Mouse (Mus musculus) erythroblast, embryonic 14.5 days (primary cell): Measurements from ENCODE around the gene Fam129b. TPM values are rescaled to one million over a fixed set of nuclear protein-coding genes. Genes with fewer than 3 reads are reported as not detected.

Source experiments
- H3K27me3 ChIP-seq: 2 replicates; pipeline ENCODE4 v1.6.1; 2012; ENCODE audit warnings: inconsistent platforms; ENCODE audit not compliant: control insufficient read depth
- H3K36me3 ChIP-seq: 2 replicates; pipeline ENCODE4 v1.6.1; 2012; ENCODE audit warnings: mild to moderate bottlenecking, inconsistent platforms; ENCODE audit not compliant: control insufficient read depth
- H3K4me1 ChIP-seq: 2 replicates; pipeline ENCODE4 v1.6.1; 2012; ENCODE audit warnings: inconsistent platforms; ENCODE audit not compliant: control insufficient read depth
- H3K4me3 ChIP-seq: replicated peaks from 2 replicates; pipeline ENCODE3; 2012; ENCODE audit warnings: moderate library complexity, mild to moderate bottlenecking, inconsistent platforms
- H3K9me3 ChIP-seq: 2 replicates; pipeline ENCODE4 v1.6.1; 2012; ENCODE audit warnings: low read length, inconsistent platforms, mixed read lengths; ENCODE audit not compliant: control insufficient read depth
- GATA1 ChIP-seq: IDR thresholded peaks from 2 replicates; pipeline ENCODE4 v1.6.1; 2012; ENCODE audit warnings: low read length, inconsistent platforms, mixed read lengths
- TAL1 ChIP-seq: IDR thresholded peaks from 3 replicates; pipeline ENCODE4 v1.6.1; 2012; ENCODE audit warnings: low read length, inconsistent platforms, mixed read lengths
- polyA plus RNA-seq: library from polyadenylated mRNA; stranded (reverse); fragments of >175 nt; gene quantifications from 2 replicates; pipeline ENCODE4 v1.2.3, GENCODE M21; 2012

Gene Fam129b
- polyA plus RNA-seq, 1 experiment, result 0.13 TPM

- Histone ChIP-seq H3K9me3 (no peaks in the 10 kb centered on the region), H3K36me3 (no peaks in the 10 kb centered on the region), H3K4me1 (peaks cover 2% of the 10 kb centered on the region), H3K27me3 (no peaks in the 10 kb centered on the region; the same call in 1 of the 2 replicates), H3K4me3 (no peak overlapping the region)
- no peak for TF ChIP-seq GATA1
- TF ChIP-seq TAL1, result no peak
Measured at GRCm38 (mm10) chr2:32859010-32859621, 16.8 kb upstream of the Fam129b start.

GRCm38 (mm10) chr2:32859622-32860012 lies 16.3 kb upstream of the Fam129b start:
- Histone ChIP-seq H3K4me3 (no peak overlapping the region), H3K27me3 (no peaks in the 10 kb centered on the region; the same call in 1 of the 2 replicates), H3K4me1 (peaks cover 2% of the 10 kb centered on the region), H3K9me3 (no peaks in the 10 kb centered on the region), H3K36me3 (no peaks in the 10 kb centered on the region)
- TF ChIP-seq GATA1, result no peak
- no peak for TF ChIP-seq TAL1

- no peak overlapping the region for H3K4me3 ChIP-seq
- no peaks in the 10 kb centered on the region; the same call in 1 of the 2 replicates for H3K27me3 ChIP-seq
- H3K9me3 ChIP-seq, result no peaks in the 10 kb centered on the region
- H3K36me3 ChIP-seq, result no peaks in the 10 kb centered on the region
- peaks cover 2% of the 10 kb centered on the region for H3K4me1 ChIP-seq
- TF ChIP-seq GATA1 (no peak), TAL1 (no peak)
Measured at GRCm38 (mm10) chr2:32860799-32861198, 15.1 kb upstream of the Fam129b start.

- Histone ChIP-seq H3K4me1 (no peaks in the 10 kb centered on the region), H3K4me3 (no peak overlapping the region), H3K36me3 (no peaks in the 10 kb centered on the region), H3K27me3 (no peaks in the 10 kb centered on the region; the same call in 1 of the 2 replicates), H3K9me3 (no peaks in the 10 kb centered on the region)
- no peak for TF ChIP-seq TAL1
- no peak for TF ChIP-seq GATA1
Measured at GRCm38 (mm10) chr2:32863317-32863716, 12.6 kb upstream of the Fam129b start.

GRCm38 (mm10) chr2:32864755-32865154 lies 11.2 kb upstream of the Fam129b start:
- H3K9me3 ChIP-seq, result no peaks in the 10 kb centered on the region
- no peaks in the 10 kb centered on the region; the same call in 1 of the 2 replicates for H3K27me3 ChIP-seq
- H3K4me1 ChIP-seq, result peaks cover 1% of the 10 kb centered on the region
- no peak overlapping the region for H3K4me3 ChIP-seq
- TF ChIP-seq GATA1 (no peak), TAL1 (no peak)
- no peaks in the 10 kb centered on the region for H3K36me3 ChIP-seq

GRCm38 (mm10) chr2:32867354-32867753 lies 8.6 kb upstream of the Fam129b start:
- Histone ChIP-seq H3K36me3 (no peaks in the 10 kb centered on the region), H3K27me3 (no peaks in the 10 kb centered on the region), H3K9me3 (no peaks in the 10 kb centered on the region), H3K4me3 (no peak overlapping the region), H3K4me1 (peaks cover 15% of the 10 kb centered on the region)
- TF ChIP-seq GATA1 (no peak), TAL1 (no peak)

GRCm38 (mm10) chr2:32869721-32870274 lies 6.1 kb upstream of the Fam129b start:
- TF ChIP-seq TAL1 (no peak), GATA1 (no peak)
- no peaks in the 10 kb centered on the region for H3K9me3 ChIP-seq
- no peaks in the 10 kb centered on the region for H3K36me3 ChIP-seq
- H3K4me3 ChIP-seq, result no peak overlapping the region
- peaks cover 4% of the 10 kb centered on the region for H3K27me3 ChIP-seq
- peaks cover 15% of the 10 kb centered on the region for H3K4me1 ChIP-seq

GRCm38 (mm10) chr2:32870275-32871100 lies 5.4 kb upstream of the Fam129b start:
- H3K27me3 ChIP-seq, result peaks cover 11% of the 10 kb centered on the region
- no peaks in the 10 kb centered on the region for H3K9me3 ChIP-seq
- H3K4me3 ChIP-seq, result no peak overlapping the region
- H3K36me3 ChIP-seq, result no peaks in the 10 kb centered on the region
- no peak for TF ChIP-seq GATA1
- no peak for TF ChIP-seq TAL1
- peaks cover 21% of the 10 kb centered on the region for H3K4me1 ChIP-seq

- Histone ChIP-seq H3K4me3 (no peak overlapping the region), H3K4me1 (peaks cover 42% of the 10 kb centered on the region), H3K36me3 (no peaks in the 10 kb centered on the region), H3K27me3 (peaks cover 32% of the 10 kb centered on the region), H3K9me3 (no peaks in the 10 kb centered on the region)
- TF ChIP-seq GATA1 (no peak), TAL1 (no peak)
Measured at GRCm38 (mm10) chr2:32874070-32874469, 1.8 kb upstream of the Fam129b start.
